Mouse (Mus musculus) frontal cortex, postnatal 36 days (tissue): ENCODE results near the gene H2afv.
"Not testable (repeated sequence)": the region's sequence is repeated elsewhere in the genome, so short reads cannot be mapped to it uniquely, and the experiment has no call there.

Source experiments
- DNase-seq, 2 experiments: peaks; one replicate each; pipeline ENCODE4 v3.0.0; 2022; ENCODE audit warnings: low spot score in 2 of 2

Gene H2afv

GRCm38 (mm10) chr11:6414751-6415550 is 29.3 kb downstream of the H2afv start, which contains the start of gene Ppia:
Gene Ppia (plus strand): TSS chr11:6415443.
- DNase-seq, result no peak

GRCm38 (mm10) chr11:6413264-6413663 is 31.0 kb downstream of the H2afv start:
- DNase-seq, result no peak

- peak; percentile 80 to 85 for DNase-seq
Measured at GRCm38 (mm10) chr11:6411684-6412083, 32.6 kb downstream of the H2afv start.

GRCm38 (mm10) chr11:6410755-6411154 is 33.5 kb downstream of the H2afv start:
- DNase-seq, result not testable (repeated sequence)

GRCm38 (mm10) chr11:6410050-6410602 is 34.1 kb downstream of the H2afv start:
- no peak for DNase-seq

- no peak for DNase-seq
Measured at GRCm38 (mm10) chr11:6407162-6407621, 37.1 kb downstream of the H2afv start.

GRCm38 (mm10) chr11:6406251-6407161 is 37.7 kb downstream of the H2afv start:
- DNase-seq, result peak; percentile 68 to 69

GRCm38 (mm10) chr11:6405591-6406081 is 38.6 kb downstream of the H2afv start:
- DNase-seq, result peak in 1 of 2 experiments; percentile 52

- peak in 1 of 2 experiments; percentile 7 for DNase-seq
Measured at GRCm38 (mm10) chr11:6404699-6405566, 39.3 kb downstream of the H2afv start.

- no peak for DNase-seq
Measured at GRCm38 (mm10) chr11:6403830-6404405, 40.3 kb downstream of the H2afv start.

- DNase-seq, result peak; percentile 52 to 67
Measured at GRCm38 (mm10) chr11:6402515-6403510, 41.4 kb downstream of the H2afv start.

- no peak for DNase-seq
Measured at GRCm38 (mm10) chr11:6398141-6398540, 46.1 kb downstream of the H2afv start.

GRCm38 (mm10) chr11:6395565-6395964 is 48.7 kb downstream of the H2afv start:
- no peak for DNase-seq

- no peak for DNase-seq
Measured at GRCm38 (mm10) chr11:6393866-6394265, 50.4 kb downstream of the H2afv start.

- DNase-seq, result no peak
Measured at GRCm38 (mm10) chr11:6392857-6393256, 51.4 kb downstream of the H2afv start.

- DNase-seq, result no peak
Measured at GRCm38 (mm10) chr11:6391516-6392276, 52.5 kb downstream of the H2afv start.

GRCm38 (mm10) chr11:6390376-6391053 is 53.7 kb downstream of the H2afv start:
- no peak for DNase-seq

- DNase-seq, result no peak
Measured at GRCm38 (mm10) chr11:6389483-6389921, 54.7 kb downstream of the H2afv start.
